Mouse (Mus musculus) skeletal muscle tissue, adult 2 months (tissue): ENCODE data around the gene Smim10l2a.
"Not testable (repeated sequence)": the region's sequence is repeated elsewhere in the genome, so short reads cannot be mapped to it uniquely, and the experiment has no call there.

Experiments
- DNase-seq: peaks from one replicate; pipeline ENCODE4 v3.0.0-alpha.2; 2012; ENCODE audit warnings: low read depth, low spot score

The Smim10l2a gene

GRCm38 (mm10) chrX:56374431-56375128 is at the start of gene Smim10l2a:
TSS of gene Smim10l2a (plus strand) at chrX:56374586.
- DNase-seq: not testable (repeated sequence)

GRCm38 (mm10) chrX:56332046-56332445 is 42.3 kb upstream of the Smim10l2a start:
- no peak for DNase-seq

- no peak for DNase-seq
Measured at GRCm38 (mm10) chrX:56340305-56340704, 34.1 kb upstream of the Smim10l2a start.

GRCm38 (mm10) chrX:56342921-56343320 is 31.5 kb upstream of the Smim10l2a start:
- DNase-seq: no peak

- peak; percentile 69 for DNase-seq
Measured at GRCm38 (mm10) chrX:56346176-56346931, 28.0 kb upstream of the Smim10l2a start, which contains the start of gene Zfp449. TSS of gene Zfp449 (plus strand) at chrX:56346400.

GRCm38 (mm10) chrX:56346932-56347253 is 27.5 kb upstream of the Smim10l2a start:
- peak; percentile 68 for DNase-seq

- no peak for DNase-seq
Measured at GRCm38 (mm10) chrX:56380852-56381251, 6.5 kb downstream of the Smim10l2a start.

- DNase-seq: no peak
Measured at GRCm38 (mm10) chrX:56384142-56384541, 9.8 kb downstream of the Smim10l2a start.

GRCm38 (mm10) chrX:56404646-56405045 is 30.3 kb downstream of the Smim10l2a start:
- DNase-seq: no peak

- no peak for DNase-seq
Measured at GRCm38 (mm10) chrX:56405482-56405881, 31.1 kb downstream of the Smim10l2a start.

- no peak for DNase-seq
Measured at GRCm38 (mm10) chrX:56406128-56406527, 31.7 kb downstream of the Smim10l2a start.

GRCm38 (mm10) chrX:56416277-56416676 is 41.9 kb downstream of the Smim10l2a start:
- DNase-seq: peak; percentile 1

- DNase-seq: no peak
Measured at GRCm38 (mm10) chrX:56417541-56417940, 43.2 kb downstream of the Smim10l2a start.
